Mouse (Mus musculus) embryonic fibroblast, embryonic 13.5 days (primary cell): Measurements from ENCODE around the gene Cyp2j7.

Experiments
- CTCF ChIP-seq: IDR thresholded peaks from 2 replicates; pipeline ENCODE4 v1.5.1; 2011; ENCODE audit warnings: mild to moderate bottlenecking, control low read depth, low read length, moderate library complexity, borderline replicate concordance; ENCODE audit not compliant: insufficient read depth
- POLR2A ChIP-seq: IDR thresholded peaks from 2 replicates; pipeline ENCODE4 v1.6.1; 2011; ENCODE audit warnings: low read depth, mild to moderate bottlenecking, control low read depth, low read length, moderate library complexity

GRCm38 (mm10) chr4:96162839-96163238 lies 73.6 kb downstream of the Cyp2j7 start:
- TF ChIP-seq CTCF (no peak), POLR2A (no peak)
